Mouse (Mus musculus) neural tube, embryonic 11.5 days (tissue): ENCODE measurements around the gene Ube2n. TPM values are rescaled to one million over a fixed set of nuclear protein-coding genes. Genes with fewer than 3 reads are reported as not detected.

ENCODE experiments used
- ATAC-seq: fragments of 200-750 bp; cut with Nextera tagmentation; 2 replicates; pipeline ENCODE4 v1.8.0; 2017; ENCODE audit warnings: moderate number of reproducible peaks, mild to moderate bottlenecking, moderate TSS enrichment, moderate library complexity; ENCODE audit not compliant: insufficient read depth, low FRiP score, low TSS enrichment
- DNase-seq: peaks from one replicate; pipeline ENCODE4 v3.0.0-alpha.2; 2015; ENCODE audit warnings: low spot score
- H3K27ac ChIP-seq: fragments of 300-500 bp; sonication (generic); 2 replicates; pipeline ENCODE4 v1.5.1; 2014; ENCODE audit warnings: low read depth, mild to moderate bottlenecking, low read length
- H3K27me3 ChIP-seq: fragments of 300-500 bp; sonication (generic); 2 replicates; pipeline ENCODE4 v1.6.1; 2014; ENCODE audit warnings: mild to moderate bottlenecking, low read length, mixed read lengths; ENCODE audit not compliant: control insufficient read depth, insufficient read depth
- H3K36me3 ChIP-seq: fragments of 300-500 bp; sonication (generic); 2 replicates; pipeline ENCODE4 v1.6.1; 2014; ENCODE audit warnings: mild to moderate bottlenecking, low read length, moderate library complexity, mixed read lengths; ENCODE audit not compliant: control insufficient read depth, insufficient read depth
- H3K4me1 ChIP-seq: fragments of 300-500 bp; sonication (generic); 2 replicates; pipeline ENCODE4 v1.6.1; 2014; ENCODE audit warnings: low read length, mixed read lengths; ENCODE audit not compliant: control insufficient read depth, insufficient read depth
- H3K4me2 ChIP-seq: fragments of 300-500 bp; sonication (generic); 2 replicates; pipeline ENCODE4 v1.6.1; 2014; ENCODE audit warnings: low read depth, mild to moderate bottlenecking, moderate library complexity
- H3K4me3 ChIP-seq: fragments of 300-500 bp; sonication (generic); 2 replicates; pipeline ENCODE4 v1.5.1; 2014; ENCODE audit warnings: low read depth, low read length
- H3K9ac ChIP-seq: fragments of 300-500 bp; sonication (generic); 2 replicates; pipeline ENCODE4 v1.6.1; 2014; ENCODE audit warnings: mild to moderate bottlenecking, low read length
- H3K9me3 ChIP-seq: fragments of 300-500 bp; sonication (generic); 2 replicates; pipeline ENCODE4 v1.6.1; 2016; ENCODE audit warnings: low read length; ENCODE audit not compliant: control insufficient read depth
- WGBS: fragments of 180-500 bp; shearing (Covaris S2); extraction: QIAGEN DNeasy Blood & Tissue Kit; methylation state at CpG from one replicate; pipeline ENCODE4 v1.1.7; 2014; 5-methylcytosine and 5-hydroxymethylcytosine counted together
- polyA plus RNA-seq: library from polyadenylated mRNA; unstranded; fragments of >200 nt; fragmentation: Nextera tagmentation; extraction: Ambion mirVana; gene quantifications from 2 replicates; pipeline ENCODE4 v1.2.1, GENCODE M21; 2014

Ube2n gene
- polyA plus RNA-seq, 1 experiment from 2014 or later: 477 TPM

GRCm38 (mm10) chr10:95566786-95567185 lies 51.8 kb downstream of the Ube2n start:
- Histone ChIP-seq H3K9ac (no peak overlapping the region), H3K4me1 (peaks cover 7% of the 10 kb centered on the region; the same call in 1 of the 2 replicates), H3K36me3 (no peaks in the 10 kb centered on the region), H3K4me3 (no peak overlapping the region), H3K9me3 (no peaks in the 10 kb centered on the region), H3K4me2 (no peak overlapping the region), H3K27me3 (no peaks in the 10 kb centered on the region), H3K27ac (no peak overlapping the region)
- 89% methylated on average over 3 of the region's 3 CpGs for WGBS
- no peak for ATAC-seq
- DNase-seq: no peak

GRCm38 (mm10) chr10:95567550-95567949 lies 52.6 kb downstream of the Ube2n start:
- no peak overlapping the region for H3K4me2 ChIP-seq
- no peak overlapping the region for H3K4me3 ChIP-seq
- WGBS: 60% methylated on average over 5 of the region's 5 CpGs
- no peak overlapping the region for H3K9ac ChIP-seq
- H3K4me1 ChIP-seq: peaks cover 6% of the 10 kb centered on the region; the same call in 1 of the 2 replicates
- no peaks in the 10 kb centered on the region for H3K27me3 ChIP-seq
- H3K27ac ChIP-seq: no peak overlapping the region
- no peaks in the 10 kb centered on the region for H3K9me3 ChIP-seq
- DNase-seq (no peak), ATAC-seq (no peak)
- no peaks in the 10 kb centered on the region for H3K36me3 ChIP-seq

- Histone ChIP-seq H3K27ac (no peak overlapping the region), H3K9me3 (no peaks in the 10 kb centered on the region), H3K27me3 (no peaks in the 10 kb centered on the region), H3K4me2 (no peak overlapping the region), H3K4me1 (peaks cover 6% of the 10 kb centered on the region; the same call in 1 of the 2 replicates), H3K4me3 (no peak overlapping the region), H3K9ac (no peak overlapping the region), H3K36me3 (no peaks in the 10 kb centered on the region)
- no peak for ATAC-seq
- 83% methylated on average over 6 of the region's 6 CpGs for WGBS
- no peak for DNase-seq
Measured at GRCm38 (mm10) chr10:95568016-95568415, 53.1 kb downstream of the Ube2n start.

- Histone ChIP-seq H3K27ac (no peak overlapping the region), H3K9ac (no peak overlapping the region), H3K4me2 (no peak overlapping the region), H3K27me3 (no peaks in the 10 kb centered on the region), H3K4me3 (no peak overlapping the region), H3K9me3 (no peaks in the 10 kb centered on the region), H3K36me3 (no peaks in the 10 kb centered on the region), H3K4me1 (peaks cover 6% of the 10 kb centered on the region; the same call in 1 of the 2 replicates)
- WGBS: 72% methylated on average over 2 of the region's 2 CpGs
- DNase-seq (no peak), ATAC-seq (no peak)
Measured at GRCm38 (mm10) chr10:95569441-95569840, 54.5 kb downstream of the Ube2n start.

GRCm38 (mm10) chr10:95574994-95575393 lies 60.0 kb downstream of the Ube2n start:
- H3K27me3 ChIP-seq: no peaks in the 10 kb centered on the region
- H3K9ac ChIP-seq: no peak overlapping the region
- WGBS: 66% methylated on average over 4 of the region's 4 CpGs
- H3K9me3 ChIP-seq: no peaks in the 10 kb centered on the region
- no peak overlapping the region for H3K4me2 ChIP-seq
- ATAC-seq (no peak), DNase-seq (no peak)
- H3K4me3 ChIP-seq: no peak overlapping the region
- no peaks in the 10 kb centered on the region for H3K36me3 ChIP-seq
- peaks cover 6% of the 10 kb centered on the region; the same call in 1 of the 2 replicates for H3K4me1 ChIP-seq
- no peak overlapping the region for H3K27ac ChIP-seq

- no peak overlapping the region for H3K4me3 ChIP-seq
- no peaks in the 10 kb centered on the region for H3K36me3 ChIP-seq
- peaks cover 6% of the 10 kb centered on the region; the same call in 1 of the 2 replicates for H3K4me1 ChIP-seq
- no peak overlapping the region for H3K4me2 ChIP-seq
- H3K9ac ChIP-seq: no peak overlapping the region
- ATAC-seq: no peak
- no peaks in the 10 kb centered on the region for H3K27me3 ChIP-seq
- DNase-seq: no peak
- WGBS: 77% methylated on average over 10 of the region's 10 CpGs
- no peaks in the 10 kb centered on the region for H3K9me3 ChIP-seq
- H3K27ac ChIP-seq: no peak overlapping the region
Measured at GRCm38 (mm10) chr10:95575839-95576380, 61.0 kb downstream of the Ube2n start.

GRCm38 (mm10) chr10:95576876-95577566 lies 62.1 kb downstream of the Ube2n start:
- 51% methylated on average over 14 of the region's 14 CpGs for WGBS
- no peaks in the 10 kb centered on the region for H3K27me3 ChIP-seq
- no peak overlapping the region for H3K9ac ChIP-seq
- no peak overlapping the region for H3K4me3 ChIP-seq
- H3K9me3 ChIP-seq: no peaks in the 10 kb centered on the region
- peaks cover 6% of the 10 kb centered on the region; the same call in 1 of the 2 replicates for H3K4me1 ChIP-seq
- H3K36me3 ChIP-seq: no peaks in the 10 kb centered on the region
- peak; percentile 39 for DNase-seq
- peak overlapping the region; percentile 49; the same call in 1 of the 2 replicates for H3K27ac ChIP-seq
- peak; percentile 55; the same call in 1 of the 2 replicates for ATAC-seq
- no peak overlapping the region for H3K4me2 ChIP-seq

GRCm38 (mm10) chr10:95577567-95577950 lies 62.6 kb downstream of the Ube2n start:
- no peaks in the 10 kb centered on the region for H3K27me3 ChIP-seq
- ATAC-seq (no peak; the same call in 1 of the 2 replicates), DNase-seq (peak; percentile 54)
- peaks cover 6% of the 10 kb centered on the region; the same call in 1 of the 2 replicates for H3K4me1 ChIP-seq
- H3K36me3 ChIP-seq: no peaks in the 10 kb centered on the region
- no peak overlapping the region for H3K4me3 ChIP-seq
- 37% methylated on average over 4 of the region's 4 CpGs for WGBS
- no peaks in the 10 kb centered on the region for H3K9me3 ChIP-seq
- no peak overlapping the region for H3K4me2 ChIP-seq
- H3K27ac ChIP-seq: peak overlapping the region; percentile 49; the same call in 1 of the 2 replicates
- no peak overlapping the region for H3K9ac ChIP-seq

- H3K27ac ChIP-seq: no peak overlapping the region
Measured at GRCm38 (mm10) chr10:95585554-95585953, 70.6 kb downstream of the Ube2n start.

More at GRCm38 (mm10) chr10:95585554-95585953, 70.6 kb downstream of the Ube2n start:
- ATAC-seq (no peak), DNase-seq (no peak)
- 85% methylated on average over 6 of the region's 6 CpGs for whole genome bisulfite sequencing
- Histone ChIP-seq H3K9me3 (no peaks in the 10 kb centered on the region), H3K4me2 (no peak overlapping the region), H3K36me3 (no peaks in the 10 kb centered on the region), H3K9ac (no peak overlapping the region), H3K27me3 (no peaks in the 10 kb centered on the region), H3K4me1 (no peaks in the 10 kb centered on the region), H3K4me3 (no peak overlapping the region)
